Mouse (Mus musculus): Measurements from ENCODE around the gene Smg9.
"Not testable (repeated sequence)": the region's sequence is repeated elsewhere in the genome, so short reads cannot be mapped to it uniquely, and the experiment has no call there.

Smg9 gene

GRCm38 (mm10) chr7:24378049-24378701, 21.2 kb upstream of the Smg9 start:
- no peak for DNase-seq

GRCm38 (mm10) chr7:24379934-24380333, 19.5 kb upstream of the Smg9 start:
- no peak for DNase-seq

GRCm38 (mm10) chr7:24380370-24380769, 19.0 kb upstream of the Smg9 start:
- no peak for DNase-seq

GRCm38 (mm10) chr7:24382730-24383372, 16.6 kb upstream of the Smg9 start:
- DNase-seq, result no peak

- no peak for DNase-seq
Observed at GRCm38 (mm10) chr7:24384070-24384469, 15.3 kb upstream of the Smg9 start.

- peak; percentile 24 to 52 for DNase-seq
Observed at GRCm38 (mm10) chr7:24384827-24385226, 14.6 kb upstream of the Smg9 start.

GRCm38 (mm10) chr7:24387059-24387556, 12.3 kb upstream of the Smg9 start:
- DNase-seq, result no peak

GRCm38 (mm10) chr7:24389516-24390187, 9.8 kb upstream of the Smg9 start:
- DNase-seq, result no peak

- DNase-seq, result no peak
Observed at GRCm38 (mm10) chr7:24390512-24390911, 8.9 kb upstream of the Smg9 start.

GRCm38 (mm10) chr7:24391077-24391476, 8.3 kb upstream of the Smg9 start:
- DNase-seq, result no peak

- DNase-seq, result no peak
Observed at GRCm38 (mm10) chr7:24391687-24392086, 7.7 kb upstream of the Smg9 start.

GRCm38 (mm10) chr7:24394054-24394453, 5.4 kb upstream of the Smg9 start:
- no peak for DNase-seq

- DNase-seq, result no peak
Observed at GRCm38 (mm10) chr7:24394475-24395161, 4.8 kb upstream of the Smg9 start.

GRCm38 (mm10) chr7:24396832-24397231, 2.6 kb upstream of the Smg9 start:
- DNase-seq, result no peak

- no peak for DNase-seq
Observed at GRCm38 (mm10) chr7:24398364-24398913, 980 bp upstream of the Smg9 start.

- no peak for DNase-seq
Observed at GRCm38 (mm10) chr7:24400082-24400452, 648 bp downstream of the Smg9 start.

- DNase-seq, result not testable (repeated sequence)
Observed at GRCm38 (mm10) chr7:24400489-24400888, 1.1 kb downstream of the Smg9 start.

GRCm38 (mm10) chr7:24402851-24403250, 3.4 kb downstream of the Smg9 start:
- DNase-seq, result no peak

- DNase-seq, result no peak
Observed at GRCm38 (mm10) chr7:24405649-24406048, 6.2 kb downstream of the Smg9 start.

- DNase-seq, result peak; percentile 70 to 79
Observed at GRCm38 (mm10) chr7:24406528-24407344, 7.3 kb downstream of the Smg9 start.

GRCm38 (mm10) chr7:24408186-24408585, 8.8 kb downstream of the Smg9 start:
- DNase-seq, result no peak

GRCm38 (mm10) chr7:24410123-24410522, 10.7 kb downstream of the Smg9 start:
- DNase-seq, result no peak

All from kidney, adult 8-10 months (tissue).